Mouse (Mus musculus) liver, embryonic 14.5 days (tissue): ENCODE results near the gene Pglyrp2. TPM values are rescaled to one million over a fixed set of nuclear protein-coding genes. Genes with fewer than 3 reads are reported as not detected.

Source experiments
- ATAC-seq: fragments of 200-750 bp; cut with Nextera tagmentation; 2 replicates; pipeline ENCODE4 v1.8.0; 2017; ENCODE audit warnings: moderate number of reproducible peaks, mild to moderate bottlenecking, moderate library complexity; ENCODE audit not compliant: insufficient read depth
- DNase-seq, 3 experiments: peaks; one replicate each; pipeline ENCODE4 v3.0.0-alpha.2; 2012 to 2013; ENCODE audit warnings: low read depth in 3 of 3, low spot score in 3 of 3
- H3K27ac ChIP-seq: fragments of 300-500 bp; sonication (generic); 2 replicates; pipeline ENCODE4 v1.5.1; 2014; ENCODE audit warnings: moderate library complexity, mild to moderate bottlenecking, control low read depth, inconsistent platforms
- H3K27me3 ChIP-seq: fragments of 300-500 bp; sonication (generic); 2 replicates; pipeline ENCODE4 v1.6.1; 2014; ENCODE audit warnings: mild to moderate bottlenecking, low read length, moderate library complexity; ENCODE audit not compliant: control insufficient read depth, insufficient read depth
- H3K36me3 ChIP-seq: fragments of 300-500 bp; sonication (generic); replicated peaks from 2 replicates; pipeline ENCODE4 v1.6.1; 2014; ENCODE audit warnings: low read depth; ENCODE audit not compliant: control insufficient read depth, insufficient read depth
- H3K4me1 ChIP-seq, 2 experiments: fragments of 200-500 bp in 1 of 2; fragments of 300-500 bp in 1 of 2; sonication (generic) in 1 of 2; replicated peaks; 2 replicates each; pipeline ENCODE4 v1.6.1; 2012 to 2014; ENCODE audit warnings: antibody characterized with exemption in 1 of 2, inconsistent platforms in 1 of 2, low read length in 1 of 2; ENCODE audit not compliant: control insufficient read depth in 2 of 2, insufficient read depth in 2 of 2
- H3K4me2 ChIP-seq: fragments of 300-500 bp; sonication (generic); 2 replicates; pipeline ENCODE4 v1.6.1; 2014; ENCODE audit warnings: low read depth, mild to moderate bottlenecking, control low read depth, moderate library complexity
- H3K4me3 ChIP-seq, 2 experiments: fragments of 200-500 bp in 1 of 2; fragments of 300-500 bp in 1 of 2; sonication (generic) in 1 of 2; 2 replicates each; pipeline ENCODE4 v1.5.1; 2012 to 2014; ENCODE audit warnings: low read depth in 2 of 2, low read length in 2 of 2, mild to moderate bottlenecking in 2 of 2, control low read depth in 1 of 2, inconsistent platforms in 1 of 2, moderate library complexity in 1 of 2; ENCODE audit not compliant: insufficient read depth in 1 of 2
- H3K9ac ChIP-seq: fragments of 300-500 bp; sonication (generic); replicated peaks from 2 replicates; pipeline ENCODE4 v1.6.1; 2014; ENCODE audit warnings: mild to moderate bottlenecking, control low read depth, moderate library complexity
- H3K9me3 ChIP-seq: fragments of 300-500 bp; sonication (generic); 2 replicates; pipeline ENCODE4 v1.6.1; 2016; ENCODE audit warnings: low read length, mixed read lengths; ENCODE audit not compliant: control insufficient read depth
- CTCF ChIP-seq: IDR thresholded peaks from 2 replicates; pipeline ENCODE4 v1.5.1; 2016; ENCODE audit warnings: antibody characterized with exemption, low read depth, control low read depth
- EP300 ChIP-seq: IDR thresholded peaks from 2 replicates; pipeline ENCODE4 v1.6.1; 2016; ENCODE audit warnings: antibody characterized with exemption, low read depth
- WGBS: fragments of 180-500 bp; shearing (Covaris S2); extraction: QIAGEN DNeasy Blood & Tissue Kit; methylation state at CpG from one replicate; pipeline ENCODE4 v1.1.7; 2014; ENCODE audit not compliant: insufficient replicate concordance; 5-methylcytosine and 5-hydroxymethylcytosine counted together
- microRNA-seq: library from miRNA; unstranded; fragments of <30 nt; microRNA quantifications from one replicate; pipeline ENCODE4, GENCODE M21; 2016
- polyA plus RNA-seq, 2 experiments: library from polyadenylated mRNA; depleted of rRNA in 1 of 2; stranded (reverse) in 1 of 2; unstranded in 1 of 2; fragments of >200 nt; fragmentation: Nextera tagmentation in 1 of 2; extraction: Ambion mirVana in 1 of 2; gene quantifications; 2 replicates each; pipeline versions ENCODE4 v1.2.1 to v1.2.3; 2012 to 2014

Gene Pglyrp2
- polyA plus RNA-seq, 2 experiments = 4.0 to 5.7 TPM

DNA sequence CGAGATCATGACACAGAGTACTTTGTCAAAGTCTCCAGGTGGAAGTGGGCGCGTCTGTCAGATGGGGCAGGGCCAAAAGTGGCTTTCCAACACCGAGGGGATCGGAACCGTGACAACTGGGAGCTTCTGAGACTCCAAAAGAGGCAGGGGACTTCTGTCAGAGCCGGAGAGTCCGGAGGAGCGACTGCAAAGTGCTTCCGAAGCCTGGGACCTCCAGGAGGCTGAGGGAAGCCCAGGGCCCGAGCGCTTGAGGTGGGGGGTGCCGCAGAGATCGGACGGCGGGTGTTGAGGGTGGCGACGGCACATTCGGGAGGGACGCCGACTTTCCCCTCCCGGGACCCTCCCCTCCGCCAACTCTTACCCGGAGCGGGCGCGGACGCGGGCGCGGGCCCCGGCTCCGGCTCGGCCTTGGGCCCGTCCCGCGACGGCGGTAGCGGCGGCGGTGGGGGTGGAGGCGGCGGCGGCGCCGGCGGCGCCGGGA is 60.1 kb downstream of the Pglyrp2 start:
- ATAC-seq (peak; percentile 54), DNase-seq (no peak)
- H3K27me3 ChIP-seq = no peaks in the 10 kb centered on the region
- peaks cover 13% of the 10 kb centered on the region for H3K36me3 ChIP-seq
- H3K4me3 ChIP-seq = peak overlapping the region; percentile 81 to 94
- under 1% methylated on average over 27 of the region's 50 CpGs for WGBS
- TF ChIP-seq CTCF (no peak), EP300 (no peak)
- H3K9me3 ChIP-seq = no peaks in the 10 kb centered on the region
- peak overlapping the region; percentile 64 for H3K4me2 ChIP-seq
- peaks cover 30 to 38% of the 10 kb centered on the region in 2 experiments for H3K4me1 ChIP-seq
- H3K9ac ChIP-seq = peak overlapping the region; percentile 66
- no peak overlapping the region for H3K27ac ChIP-seq

DNA sequence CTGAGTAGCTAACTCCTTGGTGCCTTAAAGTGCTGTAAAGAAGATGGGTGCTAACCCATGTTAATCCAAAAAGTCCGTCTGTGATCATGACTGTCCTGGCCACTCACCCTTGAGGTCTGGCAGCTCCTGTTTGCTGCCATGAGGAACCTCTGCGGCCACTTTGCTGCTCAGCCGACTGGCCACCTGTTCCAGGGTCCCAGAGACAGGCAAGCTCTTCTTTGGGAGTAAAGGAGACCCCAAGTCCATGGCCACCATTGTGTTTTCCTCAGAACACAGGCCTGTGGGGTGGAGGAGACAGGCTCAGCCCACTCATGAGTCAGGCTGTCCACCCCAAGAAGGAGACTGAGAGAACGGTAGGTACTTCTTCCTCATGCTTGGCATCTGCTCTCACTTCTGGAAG is 61.3 kb downstream of the Pglyrp2 start:
- peaks cover 24% of the 10 kb centered on the region for H3K36me3 ChIP-seq
- no peak for TF ChIP-seq CTCF
- no peak for TF ChIP-seq EP300
- no peak overlapping the region; the same call in 1 of the 2 replicates for H3K9ac ChIP-seq
- no peak for DNase-seq
- H3K4me3 ChIP-seq = peak overlapping the region; percentile 4 to 81; a peak in 1 of 4 replicates
- no peaks in the 10 kb centered on the region for H3K27me3 ChIP-seq
- no peaks in the 10 kb centered on the region for H3K9me3 ChIP-seq
- H3K4me1 ChIP-seq = peaks cover 24 to 29% of the 10 kb centered on the region in 2 experiments
- H3K4me2 ChIP-seq = peak overlapping the region; percentile 64
- ATAC-seq = no peak
- H3K27ac ChIP-seq = no peak overlapping the region
- 74% methylated on average over 4 of the region's 4 CpGs for WGBS

Small RNAs within 50 kb of the gene (microRNA-seq; reads per million reads assigned to microRNA genes)
- not detected for gene Gm22201

Other genes with a start within 250 kb of the Pglyrp2 start
- gene Ephx3, start 234.6 kb downstream of the Pglyrp2 start, polyA plus RNA-seq (2012; rRNA removed) = 0.08 and 0.13 TPM in 2 replicates
- not detected in 2 replicates for gene Ephx3, start 234.6 kb downstream of the Pglyrp2 start, polyA plus RNA-seq (2014; fragmentation: Nextera tagmentation; extraction: Ambion mirVana)
- gene Brd4, start 139.4 kb downstream of the Pglyrp2 start, polyA plus RNA-seq (2012; rRNA removed) = 11.9 and 15.0 TPM in 2 replicates
- 26.4 and 33.0 TPM in 2 replicates for gene Brd4, start 139.4 kb downstream of the Pglyrp2 start, polyA plus RNA-seq (2014; fragmentation: Nextera tagmentation; extraction: Ambion mirVana)
- 19.4 and 26.8 TPM in 2 replicates for gene Akap8, start 102.9 kb downstream of the Pglyrp2 start, polyA plus RNA-seq (2012; rRNA removed)
- 12.3 and 12.6 TPM in 2 replicates for gene Akap8, start 102.9 kb downstream of the Pglyrp2 start, polyA plus RNA-seq (2014; fragmentation: Nextera tagmentation; extraction: Ambion mirVana)
- 24.1 and 35.4 TPM in 2 replicates for gene Akap8l, start 73.6 kb downstream of the Pglyrp2 start, polyA plus RNA-seq (2012; rRNA removed)
- 18.9 and 23.5 TPM in 2 replicates for gene Akap8l, start 73.6 kb downstream of the Pglyrp2 start, polyA plus RNA-seq (2014; fragmentation: Nextera tagmentation; extraction: Ambion mirVana)
- gene Wiz, start 34.7 kb downstream of the Pglyrp2 start, polyA plus RNA-seq (2012; rRNA removed) = 9.8 and 10.7 TPM in 2 replicates
- 5.5 and 7.8 TPM in 2 replicates for gene Wiz, start 34.7 kb downstream of the Pglyrp2 start, polyA plus RNA-seq (2014; fragmentation: Nextera tagmentation; extraction: Ambion mirVana)
- 2.0 and 2.1 TPM in 2 replicates for gene Rasal3, start 20.6 kb downstream of the Pglyrp2 start, polyA plus RNA-seq (2012; rRNA removed)
- gene Rasal3, start 20.6 kb downstream of the Pglyrp2 start, polyA plus RNA-seq (2014; fragmentation: Nextera tagmentation; extraction: Ambion mirVana) = 2.2 and 2.3 TPM in 2 replicates
- 0.20 and 0.29 TPM in 2 replicates for gene Cyp4f39, start 28.6 kb upstream of the Pglyrp2 start, polyA plus RNA-seq (2012; rRNA removed)
- gene Cyp4f39, start 28.6 kb upstream of the Pglyrp2 start, polyA plus RNA-seq (2014; fragmentation: Nextera tagmentation; extraction: Ambion mirVana) = 0.71 and 0.83 TPM in 2 replicates
- gene Cyp4f17, start 81.9 kb upstream of the Pglyrp2 start, polyA plus RNA-seq (2012; rRNA removed) = 0.34 and 0.48 TPM in 2 replicates
- gene Cyp4f17, start 81.9 kb upstream of the Pglyrp2 start, polyA plus RNA-seq (2014; fragmentation: Nextera tagmentation; extraction: Ambion mirVana) = 0.34 and 0.36 TPM in 2 replicates
- gene Cyp4f16, start 112.4 kb upstream of the Pglyrp2 start, polyA plus RNA-seq (2012; rRNA removed) = 3.1 and 3.2 TPM in 2 replicates
- gene Cyp4f16, start 112.4 kb upstream of the Pglyrp2 start, polyA plus RNA-seq (2014; fragmentation: Nextera tagmentation; extraction: Ambion mirVana) = 2.4 and 3.0 TPM in 2 replicates
- not detected in 2 replicates for gene Cyp4f37, start 197.1 kb upstream of the Pglyrp2 start, polyA plus RNA-seq (2012; rRNA removed)
- gene Cyp4f37, start 197.1 kb upstream of the Pglyrp2 start, polyA plus RNA-seq (2014; fragmentation: Nextera tagmentation; extraction: Ambion mirVana) = not detected in 2 replicates
- gene Cyp4f40, start 234.7 kb upstream of the Pglyrp2 start, polyA plus RNA-seq (2012; rRNA removed) = not detected in 2 replicates
- gene Cyp4f40, start 234.7 kb upstream of the Pglyrp2 start, polyA plus RNA-seq (2014; fragmentation: Nextera tagmentation; extraction: Ambion mirVana) = not detected in 2 replicates